Mouse (Mus musculus) stomach, embryonic 16.5 days (tissue): ENCODE data around the gene Sorcs1. TPM values are rescaled to one million over a fixed set of nuclear protein-coding genes. Genes with fewer than 3 reads are reported as not detected.

Experiments used
- ATAC-seq: fragments of 200-750 bp; cut with Nextera tagmentation; 2 replicates; pipeline ENCODE4 v1.8.0; 2017; ENCODE audit warnings: moderate number of reproducible peaks, moderate TSS enrichment; ENCODE audit not compliant: insufficient read depth, low FRiP score
- H3K27ac ChIP-seq: fragments of 300-500 bp; sonication (generic); 2 replicates; pipeline ENCODE4 v1.5.1; 2014; ENCODE audit warnings: low read length
- H3K27me3 ChIP-seq: fragments of 300-500 bp; sonication (generic); 2 replicates; pipeline ENCODE4 v1.6.1; 2014; ENCODE audit warnings: low read length, control low read depth, mixed read lengths; ENCODE audit not compliant: control insufficient read depth, insufficient read depth
- H3K36me3 ChIP-seq: fragments of 300-500 bp; sonication (generic); 2 replicates; pipeline ENCODE4 v1.6.1; 2014; ENCODE audit warnings: low read length; ENCODE audit not compliant: control insufficient read depth, insufficient read depth
- H3K4me1 ChIP-seq: fragments of 300-500 bp; sonication (generic); 2 replicates; pipeline ENCODE4 v1.6.1; 2014; ENCODE audit warnings: low read length, control low read depth, mixed read lengths; ENCODE audit not compliant: control insufficient read depth, insufficient read depth
- H3K4me2 ChIP-seq: fragments of 300-500 bp; sonication (generic); 2 replicates; pipeline ENCODE4 v1.6.1; 2014; ENCODE audit warnings: low read depth, low read length, mixed read lengths
- H3K4me3 ChIP-seq: fragments of 300-500 bp; sonication (generic); replicated peaks from 2 replicates; pipeline ENCODE4 v1.5.1; 2014; ENCODE audit warnings: mild to moderate bottlenecking, low read length
- H3K9ac ChIP-seq: fragments of 300-500 bp; sonication (generic); 2 replicates; pipeline ENCODE4 v1.6.1; 2014; ENCODE audit warnings: low read length
- H3K9me3 ChIP-seq: fragments of 300-500 bp; sonication (generic); replicated peaks from 2 replicates; pipeline ENCODE4 v1.6.1; 2016; ENCODE audit warnings: low read length, control low read depth; ENCODE audit not compliant: control insufficient read depth
- WGBS: fragments of 180-500 bp; shearing (Covaris S2); extraction: QIAGEN DNeasy Blood & Tissue Kit; methylation state at CpG from one replicate; pipeline ENCODE4 v1.1.7; 2014; 5-methylcytosine and 5-hydroxymethylcytosine counted together
- polyA plus RNA-seq: library from polyadenylated mRNA; unstranded; fragments of >200 nt; fragmentation: Nextera tagmentation; extraction: Ambion mirVana; gene quantifications from 2 replicates; pipeline ENCODE4 v1.2.1, GENCODE M21; 2015

Gene Sorcs1
- polyA plus RNA-seq, 1 experiment from 2014 or later: 2.4 TPM

DNA sequence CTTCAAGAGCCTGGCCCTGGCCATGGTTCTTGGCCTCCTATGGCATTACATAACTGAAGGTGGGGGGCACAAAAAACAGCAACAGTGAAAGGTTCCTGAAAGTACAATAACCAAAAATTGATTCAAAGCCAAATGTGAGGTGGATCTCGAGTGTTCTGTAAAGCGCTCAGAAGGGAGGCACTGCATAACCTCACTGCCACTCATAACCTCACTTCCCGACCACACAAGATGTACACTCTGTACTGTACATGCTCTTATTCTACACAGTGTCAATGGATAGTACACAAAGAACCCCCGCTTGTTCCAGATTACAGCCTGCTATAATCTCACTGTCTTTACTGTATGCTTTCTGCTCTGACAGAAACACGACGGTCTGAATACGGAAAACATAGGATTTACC is 384.2 kb downstream of the Sorcs1 start:
- H3K9ac ChIP-seq: no peak overlapping the region
- H3K4me3 ChIP-seq: no peak overlapping the region
- no peaks in the 10 kb centered on the region for H3K36me3 ChIP-seq
- H3K9me3 ChIP-seq: no peaks in the 10 kb centered on the region
- H3K27me3 ChIP-seq: no peaks in the 10 kb centered on the region
- WGBS: 73% methylated on average over 7 of the region's 7 CpGs
- H3K4me2 ChIP-seq: no peak overlapping the region
- ATAC-seq: no peak
- H3K4me1 ChIP-seq: no peaks in the 10 kb centered on the region
- H3K27ac ChIP-seq: no peak overlapping the region

DNA sequence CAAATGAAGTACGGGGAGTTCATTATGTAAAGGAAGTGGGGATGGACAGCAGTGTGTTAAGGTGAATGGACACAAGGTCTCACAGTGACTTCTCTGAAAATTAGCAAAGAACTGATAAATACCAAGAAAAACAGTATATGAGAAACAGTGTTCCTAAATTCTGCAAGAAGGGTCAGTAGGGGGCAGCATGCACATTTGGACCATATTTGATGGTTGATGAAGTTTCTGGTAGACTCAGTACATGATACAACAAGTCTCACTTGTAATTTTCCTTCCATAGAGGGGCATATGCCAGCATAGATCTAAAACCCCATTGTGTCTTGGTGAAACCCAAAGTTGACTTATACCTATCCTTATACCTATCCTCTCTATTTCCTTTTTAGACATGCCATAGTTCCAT is 414.0 kb downstream of the Sorcs1 start:
- Histone ChIP-seq H3K9me3 (no peaks in the 10 kb centered on the region), H3K36me3 (no peaks in the 10 kb centered on the region), H3K4me2 (no peak overlapping the region), H3K4me3 (no peak overlapping the region), H3K27me3 (no peaks in the 10 kb centered on the region), H3K27ac (no peak overlapping the region), H3K4me1 (no peaks in the 10 kb centered on the region), H3K9ac (no peak overlapping the region)
- 64% methylated on average over 1 of the region's 1 CpGs for WGBS
- ATAC-seq: no peak

DNA sequence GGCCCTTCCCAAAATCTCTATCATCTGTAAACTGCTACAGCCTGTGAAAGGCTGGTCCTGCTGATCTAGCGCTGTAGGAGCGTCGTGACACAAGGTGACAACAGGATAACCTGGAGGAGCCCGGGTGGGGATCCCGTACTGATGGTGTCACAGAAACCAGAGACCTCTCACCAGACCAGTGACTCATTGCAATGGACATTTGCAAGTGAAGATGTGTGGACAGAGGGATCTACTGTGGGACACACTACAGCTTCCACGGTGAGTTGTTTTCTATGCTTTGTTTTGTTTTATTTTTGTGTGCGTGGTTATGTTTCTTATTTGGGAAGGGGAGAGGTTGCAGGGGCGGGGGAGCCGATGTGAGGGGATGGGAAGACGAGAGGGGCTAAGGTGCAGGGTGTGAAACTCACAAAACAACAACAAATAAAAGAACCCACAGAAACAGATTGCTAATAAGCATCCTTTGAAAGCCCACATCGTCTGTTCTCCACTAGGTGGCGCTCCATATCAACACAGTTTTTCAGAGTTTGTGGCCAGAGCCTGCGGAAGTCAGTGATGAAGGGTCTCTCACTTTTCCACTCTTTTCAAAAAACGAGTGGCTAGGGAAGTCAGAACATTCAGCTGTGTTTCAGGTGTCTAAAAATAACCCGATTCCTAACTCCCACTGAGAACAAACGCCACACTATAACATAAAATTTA is 419.6 kb downstream of the Sorcs1 start:
- no peak for ATAC-seq
- H3K27ac ChIP-seq: no peak overlapping the region
- no peak overlapping the region for H3K4me2 ChIP-seq
- H3K36me3 ChIP-seq: no peaks in the 10 kb centered on the region
- H3K4me3 ChIP-seq: no peak overlapping the region
- no peaks in the 10 kb centered on the region for H3K4me1 ChIP-seq
- H3K9ac ChIP-seq: no peak overlapping the region
- no peaks in the 10 kb centered on the region for H3K9me3 ChIP-seq
- no peaks in the 10 kb centered on the region for H3K27me3 ChIP-seq
- WGBS: 35% methylated on average over 16 of the region's 16 CpGs

DNA sequence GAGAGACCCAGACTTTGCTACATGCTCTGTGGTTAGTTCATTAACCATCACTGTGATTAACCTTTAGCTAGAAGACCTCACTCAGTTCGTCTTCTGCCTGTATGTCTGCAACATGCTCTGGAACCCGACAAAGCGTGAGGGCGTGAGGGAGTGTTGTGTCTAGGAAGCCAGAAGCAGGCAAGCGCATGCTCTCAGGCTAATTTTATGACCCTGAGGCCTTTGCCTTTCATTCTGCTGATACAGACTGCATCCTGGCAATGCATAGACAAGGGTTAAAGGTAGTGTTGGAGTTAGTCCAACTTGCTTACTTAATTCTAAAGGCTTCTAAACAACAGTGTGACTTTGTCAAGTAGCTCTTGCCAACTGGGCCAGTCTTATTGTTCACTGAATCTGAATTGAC is 458.0 kb downstream of the Sorcs1 start:
- Histone ChIP-seq H3K9me3 (no peaks in the 10 kb centered on the region), H3K4me1 (no peaks in the 10 kb centered on the region), H3K4me2 (no peak overlapping the region), H3K27me3 (no peaks in the 10 kb centered on the region), H3K27ac (no peak overlapping the region), H3K9ac (no peak overlapping the region), H3K4me3 (no peak overlapping the region), H3K36me3 (no peaks in the 10 kb centered on the region)
- 54% methylated on average over 5 of the region's 5 CpGs for WGBS
- no peak for ATAC-seq

DNA sequence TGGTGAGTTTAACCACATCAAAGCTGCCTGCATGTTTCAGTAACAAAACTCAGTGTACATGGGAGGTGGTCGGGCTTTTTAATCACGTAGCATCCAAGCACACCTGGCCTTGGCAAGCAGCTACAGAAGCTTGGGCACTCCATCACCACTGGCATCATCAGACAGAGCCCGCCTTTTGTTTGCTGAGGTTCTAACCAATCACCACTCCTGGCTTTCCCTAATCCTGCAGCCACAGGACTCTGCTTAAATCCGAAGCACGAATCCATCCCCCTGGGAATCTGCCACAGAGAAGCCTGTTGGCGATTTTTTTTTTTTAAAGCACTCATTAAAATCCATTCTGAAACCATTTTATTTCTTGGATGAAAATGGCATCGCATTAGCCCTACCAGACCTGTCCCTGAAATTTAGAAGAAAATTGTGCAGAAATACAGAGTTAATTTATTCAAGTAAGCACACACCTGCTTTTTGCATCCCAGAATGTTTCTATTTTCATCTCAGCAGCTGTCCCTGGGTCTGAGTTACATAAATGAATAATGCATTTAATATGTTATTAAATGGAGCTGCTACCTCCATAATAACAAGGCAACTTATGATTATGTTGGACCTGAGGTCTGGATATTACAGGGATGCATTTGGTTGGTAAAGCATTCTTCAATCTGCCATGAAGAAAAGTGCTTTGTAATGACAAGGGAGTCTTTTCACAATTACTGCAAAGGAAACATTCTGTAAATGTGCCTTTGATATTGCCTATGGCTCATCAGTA is 463.8 kb downstream of the Sorcs1 start:
- no peak overlapping the region for H3K27ac ChIP-seq
- WGBS: 42% methylated on average over 7 of the region's 7 CpGs
- peaks cover 5% of the 10 kb centered on the region; the same call in 1 of the 2 replicates for H3K4me1 ChIP-seq
- H3K4me3 ChIP-seq: no peak overlapping the region
- no peak overlapping the region for H3K4me2 ChIP-seq
- H3K36me3 ChIP-seq: no peaks in the 10 kb centered on the region
- no peak for ATAC-seq
- no peaks in the 10 kb centered on the region for H3K9me3 ChIP-seq
- no peak overlapping the region for H3K9ac ChIP-seq
- H3K27me3 ChIP-seq: no peaks in the 10 kb centered on the region

DNA sequence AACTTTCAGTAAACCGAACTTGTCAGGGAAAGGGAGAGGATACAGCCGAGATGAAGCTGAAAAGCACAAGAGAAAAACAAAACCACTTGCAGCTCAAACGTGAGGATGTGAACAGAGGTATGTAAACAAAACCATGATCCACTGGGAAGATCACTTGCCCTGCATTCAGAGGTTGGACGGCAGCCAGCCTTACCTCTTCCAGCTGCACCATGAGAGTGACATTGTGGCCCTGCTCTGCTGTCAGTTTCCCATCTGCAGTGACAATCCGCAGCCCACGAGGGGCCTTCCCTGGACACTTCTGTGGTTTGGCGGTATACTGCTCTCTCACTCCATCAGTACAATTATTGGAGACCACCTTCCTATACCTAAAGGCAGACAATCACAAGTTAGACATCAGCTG is 468.0 kb downstream of the Sorcs1 start:
- ATAC-seq: no peak
- no peak overlapping the region for H3K27ac ChIP-seq
- H3K4me1 ChIP-seq: peaks cover 5% of the 10 kb centered on the region; the same call in 1 of the 2 replicates
- H3K4me3 ChIP-seq: no peak overlapping the region
- H3K27me3 ChIP-seq: no peaks in the 10 kb centered on the region
- 26% methylated on average over 7 of the region's 7 CpGs for WGBS
- H3K9ac ChIP-seq: no peak overlapping the region
- H3K9me3 ChIP-seq: no peaks in the 10 kb centered on the region
- H3K36me3 ChIP-seq: no peaks in the 10 kb centered on the region
- H3K4me2 ChIP-seq: no peak overlapping the region

DNA sequence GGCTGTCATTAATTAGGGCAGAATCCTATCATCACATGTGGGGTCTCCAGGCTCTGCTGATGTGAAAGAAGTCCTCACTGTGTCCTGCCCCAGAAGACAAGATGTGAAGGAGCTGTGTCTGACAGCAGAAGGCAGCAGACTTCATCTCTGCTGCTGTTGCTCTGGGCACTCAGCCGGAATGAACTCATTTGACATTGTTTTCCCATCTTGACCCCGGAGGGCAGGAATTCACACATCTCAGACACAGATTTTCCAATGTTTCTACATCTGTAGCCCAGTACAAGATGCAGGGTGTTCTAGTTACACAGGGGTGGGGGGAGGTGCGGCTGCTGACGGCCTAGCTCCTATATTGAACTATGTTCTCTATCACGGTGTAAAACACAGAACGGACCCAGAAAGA is 474.1 kb downstream of the Sorcs1 start:
- Histone ChIP-seq H3K9ac (no peak overlapping the region), H3K27me3 (no peaks in the 10 kb centered on the region), H3K4me1 (no peaks in the 10 kb centered on the region), H3K9me3 (no peaks in the 10 kb centered on the region), H3K4me3 (no peak overlapping the region), H3K27ac (no peak overlapping the region), H3K4me2 (no peak overlapping the region), H3K36me3 (no peaks in the 10 kb centered on the region)
- 69% methylated on average over 6 of the region's 6 CpGs for WGBS
- no peak for ATAC-seq

DNA sequence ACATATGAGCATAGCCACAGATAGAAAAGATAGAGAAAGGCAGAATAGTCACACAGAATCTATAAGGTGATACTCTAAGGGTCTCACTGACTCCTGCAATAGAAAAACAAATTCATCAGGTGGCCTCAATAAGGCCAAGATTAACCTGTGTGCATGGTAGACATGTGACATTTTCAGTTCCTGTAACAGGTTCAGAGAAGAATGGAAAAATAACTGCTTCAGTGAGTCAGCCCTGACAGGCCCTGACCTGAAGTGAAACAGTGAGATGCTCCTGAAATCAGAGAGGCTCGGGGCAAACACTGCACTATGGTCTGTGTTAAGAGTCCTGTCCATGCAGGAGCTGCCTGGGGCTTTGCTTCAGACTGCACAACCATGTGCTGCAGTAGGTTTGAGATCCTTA is 481.9 kb downstream of the Sorcs1 start:
- H3K27ac ChIP-seq: no peak overlapping the region
- 62% methylated on average over 1 of the region's 1 CpGs for WGBS
- ATAC-seq: no peak

DNA sequence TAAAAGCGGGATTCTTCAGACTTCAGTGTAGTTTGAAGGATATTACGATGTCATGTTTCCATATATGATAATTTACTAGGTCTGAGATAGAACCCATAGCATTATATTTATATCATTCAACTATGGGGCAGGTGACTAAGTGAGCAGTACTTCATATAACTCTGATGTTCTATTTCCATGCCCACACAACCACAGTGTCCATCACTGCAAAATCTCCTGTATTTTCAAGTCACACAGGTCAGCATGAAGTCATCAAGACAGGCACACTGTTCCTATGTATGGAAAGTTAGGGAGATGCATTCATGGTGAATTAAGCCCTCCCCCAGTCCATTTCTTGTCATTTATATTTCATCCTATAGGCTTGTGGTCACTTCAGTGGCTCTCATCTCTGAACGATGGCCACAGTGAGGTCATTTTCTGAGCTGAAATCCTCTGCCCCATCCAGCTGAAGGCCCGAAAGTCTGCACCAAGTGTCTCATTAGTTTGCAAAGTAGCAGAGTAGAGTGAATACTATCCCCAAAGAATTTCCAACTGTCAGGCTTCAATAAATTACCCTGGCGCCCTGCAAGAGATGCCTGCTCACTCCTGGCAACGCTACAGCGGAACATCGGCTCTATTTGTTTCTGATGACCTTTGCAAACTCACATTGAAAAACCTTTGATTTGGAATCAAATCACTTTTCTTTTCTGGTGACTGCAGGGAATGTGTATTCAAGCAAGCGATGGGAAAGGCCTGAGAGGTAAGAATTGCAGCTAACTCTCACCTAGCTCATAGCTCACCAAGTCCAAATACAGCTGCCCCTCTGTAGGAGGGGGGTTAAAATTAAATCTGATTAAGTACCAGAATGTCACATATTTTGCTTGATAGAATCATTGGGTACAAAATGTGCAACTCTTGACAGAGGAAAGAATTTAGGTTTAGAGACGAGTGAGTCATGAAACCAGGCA is 492.4 kb downstream of the Sorcs1 start:
- H3K27me3 ChIP-seq: no peaks in the 10 kb centered on the region
- no peaks in the 10 kb centered on the region for H3K9me3 ChIP-seq
- no peak for ATAC-seq
- no peak overlapping the region for H3K4me3 ChIP-seq
- no peak overlapping the region for H3K9ac ChIP-seq
- no peak overlapping the region for H3K4me2 ChIP-seq
- no peak overlapping the region for H3K27ac ChIP-seq
- H3K36me3 ChIP-seq: no peaks in the 10 kb centered on the region
- WGBS: 54% methylated on average over 10 of the region's 10 CpGs
- no peaks in the 10 kb centered on the region for H3K4me1 ChIP-seq

More for the DNA sequence above, 481.9 kb downstream of the Sorcs1 start:
- no peak overlapping the region for H3K9ac ChIP-seq
- H3K27me3 ChIP-seq: no peaks in the 10 kb centered on the region
- no peak overlapping the region for H3K4me3 ChIP-seq
- H3K9me3 ChIP-seq: no peaks in the 10 kb centered on the region
- no peaks in the 10 kb centered on the region for H3K4me1 ChIP-seq
- no peaks in the 10 kb centered on the region for H3K36me3 ChIP-seq
- no peak overlapping the region for H3K4me2 ChIP-seq
